ENCODE assay signal across 10 mouse cellular contexts in genomic region chr15:82040650-82041049, GRCm38 (mm10). TPM values are rescaled to one million over a fixed set of nuclear protein-coding genes. Genes with fewer than 3 reads are reported as not detected.
A peak's percentile ranks its signal among the peaks of the same experiment; 100 is the strongest.
DNase-seq lines count a peak whose midpoint lies in the region; ATAC-seq and TF ChIP-seq lines count a peak whose summit lies in the region.
"Had no signal": no experiment of that assay in that cellular context is flagged by ENCODE, and none has a peak within 500 bp of the region (broad histone marks: within the 10 kb centered on the region; RNA-seq: fewer than 3 reads in every experiment).

No protein-coding gene starts in this region.

- POLR2A ChIA-PET in Patski (lab: Charles Lee), result no interaction called here

- TF ChIP-seq CTCF in Patski (IDR thresholded peaks at IDR 0.05), result peak; percentile 84

- intact Hi-C loops in heart, postnatal 25 days (cut with DNase I), result loop anchor here (2.0 kb wide), 2 partner anchors 26 to 82 kb away; no protein-coding TSS in a partner anchor

- no peak for ATAC-seq in Patski
- peak; percentile 92 for ATAC-seq in megakaryocyte progenitor cell, adult 5-6 weeks (replicated peaks; ENCODE audit: poor library complexity)

- peak; percentile 24 for DNase-seq in heart, adult 8-10 months (ENCODE audit: low spot score)
- DNase-seq in heart, postnatal 25 days (ENCODE audit: low spot score), result no peak
- DNase-seq in B cell, adult 2 months, result peak; percentile 69 to 72
- DNase-seq in Patski (ENCODE audit: low read depth, low spot score), result no peak
- DNase-seq in embryo, embryonic 9.5 days (ENCODE audit: extremely low spot score), result peak; percentile 46
- DNase-seq in kidney, postnatal 14 days, result peak; percentile 60
- DNase-seq in thymus, postnatal 25 days, result peak; percentile 73

- in situ Hi-C loops in Patski (cut with MboI; ENCODE audit: low pct_unique_long_range_greater_than_20kb), result no loop called here

- no peaks in the 10 kb centered on the region for H3K27me3 ChIP-seq in Patski
- H3K27me3 ChIP-seq: embryonic facial prominence, embryonic 13.5 days had no signal

- CTCF ChIA-PET in Patski (lab: Charles Lee), result interaction anchor here (1.0 kb wide), 1 partner anchor 44 kb away, joined by 3 read pairs; no protein-coding TSS in a partner anchor

RNA-seq across cellular contexts. Expression of gene Snu13, which starts 6.7 kb away (rescaled TPM):
- 10 to 100 TPM; 43.0 to 55.5 (median 51.3) TPM for total RNA-seq in heart, adult 8-10 months (2022)
- 10 to 100 TPM; 48.2 to 52.5 TPM for total RNA-seq in heart, postnatal 25 days (2021)
- polyA plus RNA-seq in Patski (2021), result 120 TPM
- 235 and 245 TPM in 2 replicates for total RNA-seq in megakaryocyte progenitor cell, adult 5-6 weeks (2015)
- 201 and 202 TPM in 2 replicates for total RNA-seq in megakaryocyte progenitor cell, adult 5-6 weeks (2017)

RNA-seq across cellular contexts. Expression of gene Desi1, which starts 7.0 kb away (rescaled TPM):
- total RNA-seq in heart, adult 8-10 months (2022), result 10 to 100 TPM; 19.5 to 33.9 (median 28.2) TPM
- total RNA-seq in heart, postnatal 25 days (2021), result 10 to 100 TPM; 24.4 to 25.9 TPM
- 57.0 TPM for polyA plus RNA-seq in Patski (2021)
- 32.6 and 38.4 TPM in 2 replicates for total RNA-seq in megakaryocyte progenitor cell, adult 5-6 weeks (2015)
- total RNA-seq in megakaryocyte progenitor cell, adult 5-6 weeks (2017), result 7.1 and 9.2 TPM in 2 replicates

RNA-seq across cellular contexts. Expression of gene 4930407I10Rik, which starts 18.3 kb away (rescaled TPM):
- total RNA-seq in heart, adult 8-10 months (2022), result not detected
- not detected for total RNA-seq in heart, postnatal 25 days (2021)
- polyA plus RNA-seq in Patski (2021), result not detected
- total RNA-seq in megakaryocyte progenitor cell, adult 5-6 weeks (2015), result not detected in 2 replicates
- not detected in 2 replicates for total RNA-seq in megakaryocyte progenitor cell, adult 5-6 weeks (2017)
- polyA plus RNA-seq: liver, embryonic 16.5 days had no signal

RNA-seq across cellular contexts. Expression of gene Mei1, which starts 29.1 kb away (rescaled TPM):
- total RNA-seq in heart, adult 8-10 months (2022), result not detected
- total RNA-seq in heart, postnatal 25 days (2021), result not detected
- not detected for polyA plus RNA-seq in Patski (2021)
- not detected in 2 replicates for total RNA-seq in megakaryocyte progenitor cell, adult 5-6 weeks (2015)
- total RNA-seq in megakaryocyte progenitor cell, adult 5-6 weeks (2017), result not detected in 2 replicates
- polyA plus RNA-seq: embryonic facial prominence, embryonic 13.5 days; liver, embryonic 16.5 days had no signal

RNA-seq across cellular contexts. Expression of gene Xrcc6, which starts 53.0 kb away (rescaled TPM):
- 10 to 100 TPM; 20.9 to 28.1 (median 26.8) TPM for total RNA-seq in heart, adult 8-10 months (2022)
- total RNA-seq in heart, postnatal 25 days (2021), result 10 to 100 TPM; 21.4 to 23.5 TPM
- 48.0 TPM for polyA plus RNA-seq in Patski (2021)
- total RNA-seq in megakaryocyte progenitor cell, adult 5-6 weeks (2015), result 75.3 and 108 TPM in 2 replicates
- total RNA-seq in megakaryocyte progenitor cell, adult 5-6 weeks (2017), result 135 and 249 TPM in 2 replicates

Comparison
In these comparisons a context has a peak if more than half of its experiments do, and no peak if none do; other contexts are left out.
1. DNase-seq: peak in heart, adult 8-10 months (single experiment), B cell, adult 2 months (2 of 2), embryo, embryonic 9.5 days (single experiment), kidney, postnatal 14 days (single experiment) and thymus, postnatal 25 days (single experiment); none in heart, postnatal 25 days (single experiment) and Patski (single experiment).